Mouse (Mus musculus): Measurements from ENCODE around the gene Atp2a1. TPM values are rescaled to one million over a fixed set of nuclear protein-coding genes. Genes with fewer than 3 reads are reported as not detected.
A peak's percentile ranks its signal among the peaks of the same experiment; 100 is the strongest.

The Atp2a1 gene
- polyA plus RNA-seq, 1 experiment from 2014 or later = 0.45 TPM

DNA sequence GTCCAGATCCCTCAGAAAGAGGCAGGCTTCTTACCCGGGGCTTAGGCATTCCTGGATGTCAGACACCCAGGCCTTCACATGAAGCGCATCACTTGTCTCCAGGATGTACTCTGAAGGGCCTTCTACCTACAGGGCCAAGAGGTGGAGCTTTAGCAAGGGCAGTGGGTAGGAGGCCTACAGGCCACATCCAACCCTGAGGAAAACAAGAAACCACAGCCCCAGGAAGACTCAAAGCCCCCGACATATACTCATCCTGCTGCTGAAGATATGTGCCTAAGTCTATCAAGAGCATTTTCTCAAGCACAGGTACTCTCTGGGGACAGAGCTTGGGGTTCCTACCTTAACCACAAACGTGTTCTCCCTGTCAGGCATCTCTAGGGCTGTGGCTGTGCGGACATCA is 8.5 kb upstream of the Atp2a1 start:
- TF ChIP-seq CTCF (IDR thresholded peaks at IDR 0.05; ENCODE audit: low read depth) = no peak
- Histone ChIP-seq H3K9me3 (replicated peaks; ENCODE audit: low read length) (no peaks in the 10 kb centered on the region), H3K9ac (ENCODE audit: low read depth, low read length) (no peak overlapping the region), H3K27me3 (ENCODE audit: insufficient read depth, low read length) (no peaks in the 10 kb centered on the region), H3K4me3 (replicated peaks; ENCODE audit: low read depth, low read length) (no peak overlapping the region), H3K36me3 (ENCODE audit: insufficient read depth, low read length) (peaks cover 55% of the 10 kb centered on the region), H3K4me1 (replicated peaks; ENCODE audit: insufficient read depth, low read length) (peaks cover 17% of the 10 kb centered on the region; the same call in 1 of the 2 replicates), H3K27ac (no peak overlapping the region), H3K4me2 (ENCODE audit: low read length) (no peak overlapping the region)
- ATAC-seq (replicated peaks; ENCODE audit: low FRiP score, low read depth) (no peak), DNase-seq (ENCODE audit: low spot score) (no peak)
- WGBS = 84% methylated on average over 5 of the region's 5 CpGs

DNA sequence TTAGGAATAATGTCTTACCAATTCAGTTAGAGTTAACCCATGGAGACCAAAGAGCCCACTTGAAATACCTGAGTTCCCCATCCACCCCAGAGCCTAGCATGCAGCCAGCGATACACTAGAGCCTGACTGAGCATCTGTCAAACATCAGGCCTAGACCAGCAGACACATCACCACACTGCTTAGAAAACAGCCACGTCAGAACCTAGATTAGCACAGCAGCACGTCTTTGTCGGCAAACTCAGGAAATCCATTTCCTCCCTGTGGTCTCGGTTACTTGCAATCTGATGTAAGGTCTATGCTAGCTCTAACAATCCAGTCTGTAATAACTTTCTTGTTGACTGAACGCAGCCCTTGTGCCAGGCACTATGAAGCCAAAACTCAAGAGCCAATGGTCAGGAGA is 7.2 kb upstream of the Atp2a1 start:
- DNase-seq (ENCODE audit: low spot score) = no peak
- H3K4me1 ChIP-seq (replicated peaks; ENCODE audit: insufficient read depth, low read length) = peaks cover 11% of the 10 kb centered on the region; the same call in 1 of the 2 replicates
- H3K9ac ChIP-seq (ENCODE audit: low read depth, low read length) = no peak overlapping the region
- no peak overlapping the region for H3K4me3 ChIP-seq (replicated peaks; ENCODE audit: low read depth, low read length)
- H3K4me2 ChIP-seq (ENCODE audit: low read length) = no peak overlapping the region
- 76% methylated on average over 6 of the region's 6 CpGs for WGBS
- TF ChIP-seq CTCF (IDR thresholded peaks at IDR 0.05; ENCODE audit: low read depth) = no peak
- H3K27me3 ChIP-seq (ENCODE audit: insufficient read depth, low read length) = no peaks in the 10 kb centered on the region
- H3K27ac ChIP-seq = no peak overlapping the region
- no peaks in the 10 kb centered on the region for H3K9me3 ChIP-seq (replicated peaks; ENCODE audit: low read length)
- peaks cover 55% of the 10 kb centered on the region for H3K36me3 ChIP-seq (ENCODE audit: insufficient read depth, low read length)
- no peak for ATAC-seq (replicated peaks; ENCODE audit: low FRiP score, low read depth)

DNA sequence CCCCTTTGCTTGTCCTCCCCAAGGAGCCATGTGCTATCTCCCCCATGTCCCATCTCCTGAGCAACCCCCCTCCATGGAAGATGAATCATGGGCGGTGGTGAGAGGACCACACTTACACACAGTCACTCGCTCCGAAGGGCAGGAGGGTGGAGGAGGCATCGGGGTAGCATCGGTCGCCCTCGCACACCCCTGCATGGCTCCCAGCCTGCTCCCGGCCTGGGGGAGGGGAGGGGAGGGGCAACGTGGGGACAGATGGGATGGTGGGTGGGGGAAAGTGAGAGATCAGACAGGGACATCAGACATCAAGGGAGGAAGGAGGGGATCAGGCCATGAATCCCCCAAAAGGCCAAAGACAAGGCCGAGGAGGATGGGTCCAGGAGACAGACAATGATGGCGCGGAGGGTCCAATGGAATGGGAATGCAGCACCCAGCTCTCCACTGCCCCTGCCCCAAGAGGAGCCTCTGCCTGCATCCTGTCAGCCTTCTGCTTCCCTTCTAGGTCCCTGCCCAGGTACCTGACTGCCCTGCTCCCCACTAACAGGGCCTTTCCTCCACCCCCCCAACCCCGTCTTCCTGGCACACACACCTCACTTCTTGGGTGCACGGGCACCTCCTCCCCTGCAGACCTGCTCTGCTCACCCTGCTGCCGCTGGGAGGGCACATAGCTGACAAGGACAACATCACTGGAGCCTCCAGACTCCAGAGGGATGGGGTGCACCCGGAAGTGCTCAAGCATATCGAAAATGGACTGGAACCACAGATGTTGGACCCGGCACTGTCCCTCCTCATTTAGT is 5.1 kb upstream of the Atp2a1 start:
- no peak overlapping the region for H3K4me2 ChIP-seq (ENCODE audit: low read length)
- no peak overlapping the region for H3K27ac ChIP-seq
- TF ChIP-seq CTCF (IDR thresholded peaks at IDR 0.05; ENCODE audit: low read depth) = no peak
- WGBS = 88% methylated on average over 17 of the region's 18 CpGs
- no peak overlapping the region for H3K9ac ChIP-seq (ENCODE audit: low read depth, low read length)
- H3K4me3 ChIP-seq (replicated peaks; ENCODE audit: low read depth, low read length) = no peak overlapping the region
- no peak for ATAC-seq (replicated peaks; ENCODE audit: low FRiP score, low read depth)
- no peaks in the 10 kb centered on the region for H3K27me3 ChIP-seq (ENCODE audit: insufficient read depth, low read length)
- no peaks in the 10 kb centered on the region; the same call in 1 of the 2 replicates for H3K4me1 ChIP-seq (replicated peaks; ENCODE audit: insufficient read depth, low read length)
- H3K9me3 ChIP-seq (replicated peaks; ENCODE audit: low read length) = no peaks in the 10 kb centered on the region
- DNase-seq (ENCODE audit: low spot score) = no peak
- peaks cover 55% of the 10 kb centered on the region for H3K36me3 ChIP-seq (ENCODE audit: insufficient read depth, low read length)

DNA sequence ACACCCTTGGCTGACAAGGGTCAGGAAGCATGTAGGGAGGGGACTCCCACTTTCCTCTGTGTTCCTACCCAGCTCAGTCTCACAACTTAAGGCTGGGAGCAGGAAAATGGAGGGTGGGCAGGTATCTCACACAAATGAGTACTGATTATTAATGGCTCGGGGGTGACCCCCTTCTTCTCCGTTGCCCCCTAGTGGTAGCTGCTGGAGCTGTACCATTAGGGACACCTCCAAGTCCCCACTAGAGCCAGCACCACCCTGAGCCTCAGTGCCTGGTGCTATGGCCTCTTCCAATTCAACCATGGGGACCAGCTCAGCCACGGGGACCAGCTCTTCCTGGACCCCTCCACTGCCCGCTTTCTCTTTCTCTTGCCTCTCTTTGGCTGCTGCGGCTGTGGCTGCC is 4.4 kb upstream of the Atp2a1 start:
- Histone ChIP-seq H3K4me3 (replicated peaks; ENCODE audit: low read depth, low read length) (no peak overlapping the region), H3K4me1 (replicated peaks; ENCODE audit: insufficient read depth, low read length) (no peaks in the 10 kb centered on the region; the same call in 1 of the 2 replicates), H3K4me2 (ENCODE audit: low read length) (no peak overlapping the region), H3K9ac (ENCODE audit: low read depth, low read length) (no peak overlapping the region), H3K36me3 (ENCODE audit: insufficient read depth, low read length) (peaks cover 52% of the 10 kb centered on the region), H3K9me3 (replicated peaks; ENCODE audit: low read length) (no peaks in the 10 kb centered on the region), H3K27me3 (ENCODE audit: insufficient read depth, low read length) (no peaks in the 10 kb centered on the region), H3K27ac (no peak overlapping the region)
- DNase-seq (ENCODE audit: low spot score) (peak; percentile 48), ATAC-seq (replicated peaks; ENCODE audit: low FRiP score, low read depth) (no peak)
- 65% methylated on average over 5 of the region's 5 CpGs for WGBS
- peak; percentile 62 for TF ChIP-seq CTCF (IDR thresholded peaks at IDR 0.05; ENCODE audit: low read depth)

DNA sequence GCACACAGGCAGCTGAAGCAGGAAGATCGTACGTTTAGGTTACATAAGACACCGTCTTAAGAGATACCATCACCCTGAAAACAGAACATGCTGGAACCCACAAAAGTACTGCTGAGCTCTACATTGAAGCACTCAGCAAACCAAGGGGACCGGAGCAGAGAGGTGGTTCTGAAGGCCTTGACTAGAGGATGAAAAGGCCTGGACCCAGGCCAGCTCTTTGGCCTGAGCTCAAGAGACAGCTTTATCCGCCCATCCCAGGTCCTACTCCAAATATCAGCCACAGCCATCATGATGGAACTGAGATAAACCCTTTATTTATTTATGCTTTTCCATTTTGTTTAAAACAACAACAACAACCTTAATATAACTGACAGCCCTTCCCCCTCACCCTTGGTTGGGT is 3.8 kb upstream of the Atp2a1 start:
- H3K36me3 ChIP-seq (ENCODE audit: insufficient read depth, low read length) = peaks cover 47% of the 10 kb centered on the region
- WGBS = 87% methylated on average over 5 of the region's 5 CpGs
- TF ChIP-seq CTCF (IDR thresholded peaks at IDR 0.05; ENCODE audit: low read depth) = no peak
- H3K9ac ChIP-seq (ENCODE audit: low read depth, low read length) = no peak overlapping the region
- no peak overlapping the region for H3K4me2 ChIP-seq (ENCODE audit: low read length)
- ATAC-seq (replicated peaks; ENCODE audit: low FRiP score, low read depth) (no peak), DNase-seq (ENCODE audit: low spot score) (no peak)
- no peaks in the 10 kb centered on the region; the same call in 1 of the 2 replicates for H3K4me1 ChIP-seq (replicated peaks; ENCODE audit: insufficient read depth, low read length)
- H3K4me3 ChIP-seq (replicated peaks; ENCODE audit: low read depth, low read length) = no peak overlapping the region
- H3K27ac ChIP-seq = no peak overlapping the region
- H3K9me3 ChIP-seq (replicated peaks; ENCODE audit: low read length) = no peaks in the 10 kb centered on the region
- H3K27me3 ChIP-seq (ENCODE audit: insufficient read depth, low read length) = no peaks in the 10 kb centered on the region

DNA sequence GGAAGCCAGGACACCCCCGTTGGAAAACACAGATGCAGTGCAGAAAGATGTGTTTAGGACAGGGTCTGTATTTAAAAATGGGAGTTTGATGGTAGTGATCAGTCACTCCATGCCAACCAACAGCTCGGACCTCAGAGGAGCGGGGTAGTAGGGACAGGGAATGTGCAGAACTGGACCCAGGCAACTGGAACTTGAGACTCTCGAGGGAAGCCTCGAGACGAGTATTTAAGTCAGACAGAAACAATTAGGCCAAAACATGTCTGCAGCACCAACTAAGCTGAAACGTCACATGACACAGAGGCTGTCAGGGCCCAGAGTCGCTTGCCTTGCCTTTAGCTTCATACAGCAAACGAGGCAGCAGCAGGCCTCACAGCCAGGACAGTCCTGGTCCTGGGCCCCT is 3.2 kb upstream of the Atp2a1 start:
- Histone ChIP-seq H3K4me1 (replicated peaks; ENCODE audit: insufficient read depth, low read length) (no peaks in the 10 kb centered on the region; the same call in 1 of the 2 replicates), H3K27ac (no peak overlapping the region), H3K9ac (ENCODE audit: low read depth, low read length) (no peak overlapping the region), H3K9me3 (replicated peaks; ENCODE audit: low read length) (no peaks in the 10 kb centered on the region), H3K4me2 (ENCODE audit: low read length) (no peak overlapping the region), H3K27me3 (ENCODE audit: insufficient read depth, low read length) (no peaks in the 10 kb centered on the region), H3K4me3 (replicated peaks; ENCODE audit: low read depth, low read length) (no peak overlapping the region), H3K36me3 (ENCODE audit: insufficient read depth, low read length) (peaks cover 41% of the 10 kb centered on the region)
- TF ChIP-seq CTCF (IDR thresholded peaks at IDR 0.05; ENCODE audit: low read depth) = no peak
- WGBS = 61% methylated on average over 9 of the region's 9 CpGs
- ATAC-seq (replicated peaks; ENCODE audit: low FRiP score, low read depth) = no peak
- no peak for DNase-seq (ENCODE audit: low spot score)

All from kidney, postnatal 0 days (tissue).